Mouse (Mus musculus) lung, postnatal 0 days (tissue): Measurements from ENCODE around the gene Ctps2.

Experiments
- CTCF ChIP-seq: IDR thresholded peaks from 2 replicates; pipeline ENCODE4 v1.5.1; 2016; ENCODE audit warnings: antibody characterized with exemption, mild to moderate bottlenecking
- EP300 ChIP-seq: IDR thresholded peaks from 2 replicates; pipeline ENCODE4 v1.6.1; 2016; ENCODE audit warnings: antibody characterized with exemption, mild to moderate bottlenecking, control low read depth

- no peak for TF ChIP-seq CTCF
- no peak for TF ChIP-seq EP300
Measured at GRCm38 (mm10) chrX:162907554-162907953, 6.5 kb downstream of the Ctps2 start.
